Mouse (Mus musculus) forebrain, embryonic 12.5 days (tissue): ENCODE data around the gene Itga9. TPM values are rescaled to one million over a fixed set of nuclear protein-coding genes. Genes with fewer than 3 reads are reported as not detected.
A peak's percentile ranks its signal among the peaks of the same experiment; 100 is the strongest.

ENCODE experiments used
- ATAC-seq: fragments of 200-750 bp; cut with Nextera tagmentation; 2 replicates; pipeline ENCODE4 v1.8.0; 2017; ENCODE audit warnings: moderate TSS enrichment; ENCODE audit not compliant: low FRiP score
- H3K27ac ChIP-seq: fragments of 300-500 bp; sonication (generic); 2 replicates; pipeline ENCODE4 v1.5.1; 2016; ENCODE audit warnings: mild to moderate bottlenecking
- H3K27me3 ChIP-seq: fragments of 300-500 bp; sonication (generic); 2 replicates; pipeline ENCODE4 v1.6.1; 2016; ENCODE audit warnings: mild to moderate bottlenecking
- H3K36me3 ChIP-seq: fragments of 300-500 bp; sonication (generic); replicated peaks from 2 replicates; pipeline ENCODE4 v1.6.1; 2016; ENCODE audit warnings: mild to moderate bottlenecking
- H3K4me1 ChIP-seq: fragments of 300-500 bp; sonication (generic); 2 replicates; pipeline ENCODE4 v1.6.1; 2016
- H3K4me2 ChIP-seq: fragments of 300-500 bp; sonication (generic); 2 replicates; pipeline ENCODE4 v1.6.1; 2016; ENCODE audit warnings: mild to moderate bottlenecking, moderate library complexity
- H3K4me3 ChIP-seq: fragments of 300-500 bp; sonication (generic); replicated peaks from 2 replicates; pipeline ENCODE4 v1.5.1; 2016; ENCODE audit warnings: mild to moderate bottlenecking
- H3K9ac ChIP-seq: fragments of 300-500 bp; sonication (generic); 2 replicates; pipeline ENCODE4 v1.6.1; 2016; ENCODE audit warnings: mild to moderate bottlenecking
- H3K9me3 ChIP-seq: fragments of 300-500 bp; sonication (generic); 2 replicates; pipeline ENCODE4 v1.6.1; 2016
- WGBS: fragments of 180-500 bp; shearing (Covaris S2); methylation state at CpG from one replicate; pipeline ENCODE4 v1.1.7; 2016; 5-methylcytosine and 5-hydroxymethylcytosine counted together
- polyA plus RNA-seq: library from polyadenylated mRNA; unstranded; fragments of >200 nt; fragmentation: Nextera tagmentation; extraction: Ambion mirVana; gene quantifications from 2 replicates; pipeline ENCODE4 v1.2.1, GENCODE M21; 2016

Gene Itga9
- polyA plus RNA-seq, 1 experiment from 2014 or later = 7.7 TPM

DNA sequence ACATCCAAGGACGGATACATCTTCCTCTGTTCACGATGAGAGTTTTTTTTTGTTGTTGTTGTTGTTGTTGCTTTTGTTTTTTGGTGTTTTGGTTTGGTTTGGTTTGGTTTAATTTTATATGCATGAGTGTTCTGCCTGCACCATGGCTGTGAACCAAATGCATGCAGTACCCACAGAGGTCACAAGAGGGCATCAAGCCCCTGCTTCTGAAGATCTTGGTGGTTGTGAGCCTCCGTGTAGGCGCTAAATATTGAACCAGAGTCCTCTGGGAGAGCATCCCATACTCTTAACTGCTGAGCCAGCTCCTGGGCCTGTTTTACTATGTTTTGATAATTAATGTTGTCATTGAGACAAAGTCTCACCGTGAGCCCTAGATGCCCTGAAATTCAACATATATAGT lies 308.8 kb downstream of the Itga9 start:
- Histone ChIP-seq H3K9ac (no peak overlapping the region), H3K4me1 (peaks cover 5% of the 10 kb centered on the region; the same call in 1 of the 2 replicates), H3K36me3 (no peaks in the 10 kb centered on the region), H3K27me3 (peaks cover 10% of the 10 kb centered on the region; the same call in 1 of the 2 replicates), H3K4me2 (no peak overlapping the region), H3K9me3 (no peaks in the 10 kb centered on the region), H3K27ac (no peak overlapping the region), H3K4me3 (no peak overlapping the region)
- ATAC-seq = no peak
- WGBS = 53% methylated on average over 5 of the region's 5 CpGs

- ATAC-seq = no peak
- WGBS = 79% methylated on average over 16 of the region's 16 CpGs
- no peak overlapping the region for H3K27ac ChIP-seq
Measured at GRCm38 (mm10) chr9:118919672-118920186, 313.2 kb downstream of the Itga9 start.

GRCm38 (mm10) chr9:118920798-118921515 lies 314.5 kb downstream of the Itga9 start:
- Histone ChIP-seq H3K4me3 (no peak overlapping the region), H3K4me1 (peaks cover 24% of the 10 kb centered on the region), H3K9me3 (no peaks in the 10 kb centered on the region), H3K27ac (no peak overlapping the region), H3K36me3 (no peaks in the 10 kb centered on the region), H3K4me2 (no peak overlapping the region), H3K27me3 (peaks cover 19% of the 10 kb centered on the region), H3K9ac (no peak overlapping the region)
- ATAC-seq = 0 out of 2 replicates have a peak, but pooled peaks have one; percentile 13
- 40% methylated on average over 12 of the region's 12 CpGs for WGBS

More at GRCm38 (mm10) chr9:118919672-118920186, 313.2 kb downstream of the Itga9 start:
- Histone ChIP-seq H3K4me2 (no peak overlapping the region), H3K27me3 (peaks cover 19% of the 10 kb centered on the region), H3K9me3 (no peaks in the 10 kb centered on the region), H3K36me3 (no peaks in the 10 kb centered on the region), H3K4me1 (peaks cover 14% of the 10 kb centered on the region), H3K9ac (no peak overlapping the region), H3K4me3 (no peak overlapping the region)

GRCm38 (mm10) chr9:118921926-118922325 lies 315.4 kb downstream of the Itga9 start:
- no peak overlapping the region for H3K27ac ChIP-seq
- WGBS = 72% methylated on average over 3 of the region's 3 CpGs
- H3K4me1 ChIP-seq = peaks cover 26% of the 10 kb centered on the region

DNA sequence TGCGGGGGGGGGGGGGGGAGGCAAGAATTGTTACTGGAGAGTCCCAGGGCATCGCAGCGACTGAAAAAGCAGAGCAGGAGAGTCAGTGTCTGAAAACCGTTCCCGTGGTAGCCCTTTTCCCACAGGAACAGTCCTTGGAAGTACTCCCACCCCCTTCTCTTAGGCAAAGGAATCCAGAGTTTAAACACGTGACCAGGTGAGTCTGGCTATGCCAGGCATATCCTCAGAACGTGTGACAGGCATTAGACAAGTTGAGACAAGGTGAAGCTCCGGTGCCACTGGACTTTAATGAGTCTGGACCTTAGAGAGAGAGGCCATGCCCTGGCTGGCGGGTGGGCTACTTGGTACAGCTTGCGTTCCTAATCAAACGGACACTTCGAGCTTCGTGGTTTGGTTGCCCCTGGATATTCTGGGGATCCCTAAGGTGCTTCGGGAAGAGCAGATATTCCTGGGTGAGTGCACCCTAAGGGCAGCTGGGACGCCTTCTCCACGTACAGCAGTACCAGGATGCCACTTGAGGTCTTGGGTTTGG lies 318.1 kb downstream of the Itga9 start:
- Histone ChIP-seq H3K4me1 (peaks cover 45% of the 10 kb centered on the region), H3K27me3 (peaks cover 15% of the 10 kb centered on the region), H3K4me3 (peak overlapping the region; percentile 69), H3K4me2 (peak overlapping the region; percentile 97), H3K27ac (no peak overlapping the region), H3K36me3 (no peaks in the 10 kb centered on the region), H3K9me3 (no peaks in the 10 kb centered on the region), H3K9ac (peak overlapping the region; percentile 57)
- WGBS = 6% methylated on average over 16 of the region's 16 CpGs
- ATAC-seq = 0 out of 2 replicates have a peak, but pooled peaks have one; percentile 0

More at GRCm38 (mm10) chr9:118921926-118922325, 315.4 kb downstream of the Itga9 start:
- ATAC-seq = no peak
- Histone ChIP-seq H3K4me3 (no peak overlapping the region), H3K4me2 (no peak overlapping the region), H3K9ac (no peak overlapping the region), H3K36me3 (no peaks in the 10 kb centered on the region), H3K9me3 (no peaks in the 10 kb centered on the region), H3K27me3 (peaks cover 19% of the 10 kb centered on the region)

- H3K4me3 ChIP-seq = peak overlapping the region; percentile 69
- H3K27me3 ChIP-seq = peaks cover 7% of the 10 kb centered on the region; the same call in 1 of the 2 replicates
- peak overlapping the region; percentile 79 for H3K27ac ChIP-seq
- under 1% methylated on average over 52 of the region's 53 CpGs for WGBS
- peak overlapping the region; percentile 97 for H3K4me2 ChIP-seq
- peaks cover 42% of the 10 kb centered on the region for H3K4me1 ChIP-seq
- no peaks in the 10 kb centered on the region for H3K36me3 ChIP-seq
- H3K9me3 ChIP-seq = no peaks in the 10 kb centered on the region
- ATAC-seq = peak; percentile 88
- H3K9ac ChIP-seq = peak overlapping the region; percentile 87
Measured at GRCm38 (mm10) chr9:118925286-118926110, 319.0 kb downstream of the Itga9 start.

DNA sequence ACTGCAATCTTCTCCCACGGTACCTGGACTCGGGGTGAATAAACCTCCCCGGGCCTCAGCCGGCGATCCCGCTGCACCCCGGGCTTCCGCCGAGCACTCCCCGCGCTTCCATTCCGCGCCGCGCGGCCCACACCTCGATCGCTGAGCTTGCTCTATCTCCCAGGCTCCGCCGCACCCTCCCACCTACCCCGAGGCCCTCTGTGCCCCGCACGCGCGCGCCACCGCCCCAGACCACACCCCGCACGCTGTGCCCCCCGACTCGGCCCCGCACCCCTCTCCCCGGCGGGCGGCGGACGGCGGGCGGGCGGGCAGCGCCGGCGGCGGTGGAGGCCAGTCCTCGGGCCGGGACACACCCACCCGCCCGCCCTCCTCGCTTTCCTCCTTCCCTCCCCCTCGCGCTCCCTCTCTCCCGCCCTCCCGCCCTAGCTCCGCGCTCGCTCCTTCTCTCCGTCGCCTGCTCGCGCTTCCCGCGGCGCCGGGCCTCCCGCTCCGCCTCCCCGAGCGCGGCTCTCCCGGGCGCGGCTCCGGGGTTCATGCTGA lies 319.7 kb downstream of the Itga9 start, which contains the start of gene Ctdspl:
TSS of gene Ctdspl (plus strand) at position 343 of the 540 bp plus-strand sequence.
- peak within 1 kb of the TSS; percentile 79 for H3K27ac ChIP-seq
- peak; percentile 46 for ATAC-seq
- peaks cover 6% of the 10 kb centered on the region; the same call in 1 of the 2 replicates for H3K27me3 ChIP-seq
- no peaks in the 10 kb centered on the region for H3K9me3 ChIP-seq
- WGBS = under 1% methylated on average over 40 of the region's 73 CpGs
- H3K9ac ChIP-seq = peak within 1 kb of the TSS; percentile 87
- peak within 1 kb of the TSS; percentile 97 for H3K4me2 ChIP-seq
- no peaks in the 10 kb centered on the region for H3K36me3 ChIP-seq
- peak within 1 kb of the TSS; percentile 69 for H3K4me3 ChIP-seq
- peaks cover 38% of the 10 kb centered on the region for H3K4me1 ChIP-seq

DNA sequence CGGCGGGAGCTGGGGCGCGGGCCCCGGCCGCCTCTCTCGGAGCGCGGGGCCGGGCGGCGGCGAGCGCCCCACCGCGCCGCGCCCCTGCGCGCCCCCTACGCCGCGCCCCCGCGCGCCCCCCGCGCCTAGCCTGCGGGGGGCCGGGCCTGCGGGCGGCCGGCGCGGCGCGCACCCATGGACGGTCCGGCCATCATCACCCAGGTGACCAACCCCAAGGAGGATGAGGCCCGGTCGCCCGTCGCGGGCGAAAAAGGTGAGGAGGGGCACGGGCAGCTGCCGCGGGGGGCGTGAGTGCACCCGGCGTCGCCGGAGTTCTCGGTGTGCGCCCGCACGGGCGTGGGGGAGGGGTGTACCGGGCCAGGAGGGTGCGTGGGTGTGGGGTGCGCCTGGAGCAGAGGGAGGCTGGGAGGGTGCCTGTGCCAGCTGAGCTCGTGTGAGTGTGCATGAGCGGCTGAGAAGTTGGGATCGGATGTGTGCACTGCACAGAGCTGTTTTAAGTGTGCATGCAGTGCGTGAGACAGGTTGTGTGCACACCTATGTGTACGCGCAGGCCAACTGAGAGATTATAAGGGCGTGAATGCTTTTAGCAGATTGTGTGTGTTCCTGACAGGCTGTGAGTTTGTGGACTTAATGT lies 320.3 kb downstream of the Itga9 start:
- peak overlapping the region; percentile 87 for H3K9ac ChIP-seq
- WGBS = 3% methylated on average over 48 of the region's 68 CpGs
- H3K4me3 ChIP-seq = peak overlapping the region; percentile 69
- H3K36me3 ChIP-seq = no peaks in the 10 kb centered on the region
- H3K27ac ChIP-seq = peak overlapping the region; percentile 79
- peaks cover 6% of the 10 kb centered on the region; the same call in 1 of the 2 replicates for H3K27me3 ChIP-seq
- peak overlapping the region; percentile 97 for H3K4me2 ChIP-seq
- no peaks in the 10 kb centered on the region for H3K9me3 ChIP-seq
- peak; percentile 30 for ATAC-seq
- H3K4me1 ChIP-seq = peaks cover 38% of the 10 kb centered on the region

DNA sequence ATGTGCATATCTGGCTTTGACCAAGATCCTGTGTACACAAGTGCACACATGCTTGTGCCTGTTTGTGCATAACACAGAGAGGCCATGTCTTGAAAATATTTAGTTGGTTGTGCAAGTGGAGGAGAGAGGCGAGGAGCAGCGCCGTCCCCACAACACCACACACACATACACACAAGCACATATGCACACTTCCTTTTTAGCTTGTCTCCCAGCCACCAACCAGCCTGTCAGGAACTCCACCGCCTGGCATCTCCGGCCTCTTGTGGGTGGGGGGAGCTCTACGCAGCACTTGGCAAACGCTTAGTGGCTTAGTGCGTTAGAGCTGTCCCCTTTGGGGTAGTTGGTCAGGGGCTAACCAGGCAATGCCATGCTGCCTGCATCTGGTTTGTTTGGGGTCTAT lies 321.0 kb downstream of the Itga9 start:
- H3K9ac ChIP-seq = peak overlapping the region; percentile 87; the same call in 1 of the 2 replicates
- no peaks in the 10 kb centered on the region for H3K36me3 ChIP-seq
- peak overlapping the region; percentile 69 for H3K4me3 ChIP-seq
- no peak for ATAC-seq
- peaks cover 6% of the 10 kb centered on the region; the same call in 1 of the 2 replicates for H3K27me3 ChIP-seq
- 50% methylated on average over 8 of the region's 8 CpGs for WGBS
- H3K4me2 ChIP-seq = peak overlapping the region; percentile 97
- H3K27ac ChIP-seq = no peak overlapping the region
- H3K4me1 ChIP-seq = peaks cover 38% of the 10 kb centered on the region
- H3K9me3 ChIP-seq = no peaks in the 10 kb centered on the region

DNA sequence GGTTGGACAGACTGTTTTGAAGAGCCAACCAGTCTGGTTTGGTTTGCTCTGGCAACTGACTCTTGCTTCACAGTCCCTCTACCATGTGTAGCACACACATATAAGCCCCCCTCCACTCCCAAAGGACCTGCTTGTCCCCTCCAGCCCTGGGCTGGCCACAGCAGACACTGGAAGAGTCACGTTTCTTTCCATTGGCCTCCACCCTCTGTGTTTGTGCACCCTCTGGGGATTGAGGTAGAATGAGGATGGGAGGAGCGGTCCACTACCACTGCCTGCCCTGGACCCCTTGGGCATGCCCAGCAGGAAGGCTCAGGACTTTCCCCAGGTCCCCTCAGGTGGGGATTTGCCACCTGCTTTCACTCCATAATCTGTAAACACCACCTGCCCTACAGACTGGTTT lies 321.5 kb downstream of the Itga9 start:
- Histone ChIP-seq H3K27me3 (peaks cover 6% of the 10 kb centered on the region; the same call in 1 of the 2 replicates), H3K36me3 (no peaks in the 10 kb centered on the region), H3K9ac (peak overlapping the region; percentile 12; the same call in 1 of the 2 replicates), H3K4me3 (peak overlapping the region; percentile 69), H3K4me2 (peak overlapping the region; percentile 97), H3K4me1 (peaks cover 38% of the 10 kb centered on the region), H3K9me3 (no peaks in the 10 kb centered on the region), H3K27ac (no peak overlapping the region)
- no peak for ATAC-seq
- WGBS = 46% methylated on average over 2 of the region's 2 CpGs

GRCm38 (mm10) chr9:118928656-118929055 lies 322.2 kb downstream of the Itga9 start:
- Histone ChIP-seq H3K27ac (no peak overlapping the region), H3K4me2 (no peak overlapping the region), H3K27me3 (peaks cover 5% of the 10 kb centered on the region; the same call in 1 of the 2 replicates), H3K4me3 (no peak overlapping the region), H3K9ac (0 out of 2 replicates have a peak overlapping the region, but pooled peaks have one; percentile 12), H3K36me3 (no peaks in the 10 kb centered on the region), H3K4me1 (peaks cover 38% of the 10 kb centered on the region), H3K9me3 (no peaks in the 10 kb centered on the region)
- 58% methylated on average over 7 of the region's 7 CpGs for WGBS
- no peak for ATAC-seq
